Mouse (Mus musculus) spleen, adult 2 months (tissue): ENCODE data around the gene Pcdh8.

Experiments
- CTCF ChIP-seq: fragments of 200-500 bp; IDR thresholded peaks from 2 replicates; pipeline ENCODE4 v1.5.1; 2011; ENCODE audit warnings: mild to moderate bottlenecking, inconsistent platforms; ENCODE audit not compliant: insufficient read depth, insufficient read length, insufficient replicate concordance; ENCODE audit errors: extremely low read depth
- POLR2A ChIP-seq: fragments of 200-500 bp; IDR thresholded peaks from 2 replicates; pipeline ENCODE4 v1.6.1; 2011; ENCODE audit warnings: low read depth, low read length, inconsistent platforms

DNA sequence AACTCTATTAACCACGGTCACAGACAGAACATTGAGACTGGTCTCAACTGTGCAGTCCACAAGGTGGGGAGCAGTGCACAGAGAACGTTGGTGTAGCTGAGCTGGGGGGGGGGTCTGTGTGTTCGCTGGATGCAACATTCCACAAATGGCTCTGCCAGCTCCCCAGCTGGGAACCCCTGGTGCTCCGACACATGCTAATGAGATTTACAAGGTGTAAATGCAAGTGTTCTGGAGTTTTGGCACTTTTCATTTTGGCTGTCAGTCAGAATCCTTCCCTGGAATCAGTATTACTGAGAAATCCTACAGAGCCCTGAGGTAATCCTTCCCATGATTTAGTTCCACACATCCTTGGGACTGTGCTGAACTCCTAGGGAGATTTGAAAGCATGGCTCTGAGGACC is 18.4 kb upstream of the Pcdh8 start:
- TF ChIP-seq POLR2A = no peak
- TF ChIP-seq CTCF = no peak
